Mouse (Mus musculus): ENCODE measurements around the gene Reg4.

DNA sequence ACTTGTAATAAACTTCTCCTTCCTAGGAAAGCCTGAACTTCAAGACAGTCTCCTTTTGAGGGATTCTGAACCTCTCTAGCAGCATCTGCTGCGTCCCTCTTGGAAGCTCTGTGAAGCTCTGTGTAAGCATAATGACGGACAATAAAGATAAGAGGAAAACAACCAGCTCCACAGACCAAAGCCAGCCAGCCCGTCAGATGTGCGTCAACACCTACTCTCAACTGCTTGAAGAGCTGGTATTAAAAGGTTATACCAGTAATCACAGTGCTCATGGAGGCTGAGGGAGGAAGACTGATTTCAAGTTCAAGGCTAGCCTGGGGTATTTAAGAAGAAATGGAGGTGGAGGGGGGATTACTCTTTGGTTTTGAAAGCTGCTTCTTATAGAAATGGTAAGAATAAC is 57.7 kb downstream of the Reg4 start:
- TF ChIP-seq MYOD1 (IDR thresholded peaks at IDR 0.05; ENCODE audit: control insufficient read depth, insufficient read length, low read depth) (no peak), CTCF (IDR thresholded peaks at IDR 0.05; ENCODE audit: control insufficient read depth, insufficient read depth, insufficient read length) (no peak)
